ENCODE assay signal across 8 mouse cellular contexts in the genomic region with DNA sequence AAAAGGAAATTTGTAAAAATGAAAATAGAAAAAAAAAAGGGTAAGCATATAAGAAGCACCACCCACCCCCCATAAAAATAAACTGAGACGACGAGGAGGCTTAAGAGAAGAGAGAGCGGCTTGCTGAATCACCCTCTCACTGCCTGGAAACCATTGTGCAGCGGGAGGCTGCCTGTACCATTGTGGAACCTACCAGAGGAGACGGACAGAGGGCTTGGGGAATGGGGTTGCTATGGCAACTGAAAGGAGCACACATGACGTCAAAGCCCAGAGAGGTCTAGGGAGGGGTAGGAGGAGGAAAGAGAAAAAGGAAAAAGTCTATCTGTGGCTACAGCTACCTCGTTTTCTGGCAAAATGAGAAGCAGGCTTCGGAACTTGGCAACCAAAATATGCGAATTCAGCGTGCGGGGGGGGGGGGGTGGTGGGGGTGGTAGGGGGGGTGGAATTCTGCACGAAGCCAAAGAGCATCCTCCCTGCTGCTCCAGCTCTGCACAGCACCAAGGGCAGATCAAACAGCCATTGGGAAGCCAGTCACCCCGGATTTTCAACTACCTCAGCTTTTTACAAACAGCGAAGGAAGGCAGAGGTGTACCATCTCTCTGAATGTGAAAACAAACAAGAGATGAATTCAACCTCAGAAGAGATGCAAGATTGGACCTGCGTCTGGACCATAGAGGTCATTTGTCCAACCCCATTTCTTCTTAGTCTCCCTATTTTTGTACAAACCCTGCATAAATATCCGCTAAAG. TPM values are rescaled to one million over a fixed set of nuclear protein-coding genes. Genes with fewer than 3 reads are reported as not detected.
A peak's percentile ranks its signal among the peaks of the same experiment; 100 is the strongest.
DNase-seq lines count a peak whose midpoint lies in the region; ATAC-seq lines count a peak whose summit lies in the region.

Mapk10 (minus strand) TSS at position 234 of the 748 bp plus-strand sequence.

- peak; percentile 94 for ATAC-seq in embryonic facial prominence, embryonic 15.5 days (ENCODE audit: insufficient number of reproducible peaks, low FRiP score, low TSS enrichment, low read depth)
- ATAC-seq in heart, embryonic 15.5 days (replicated peaks; ENCODE audit: insufficient number of reproducible peaks, insufficient read depth, low FRiP score, low read depth): peak; percentile 90
- ATAC-seq in kidney, embryonic 16.5 days (ENCODE audit: low FRiP score, low TSS enrichment): peak; percentile 95
- ATAC-seq in limb, embryonic 13.5 days (ENCODE audit: low FRiP score, low read depth): peak; percentile 95

- WGBS in embryonic facial prominence, embryonic 15.5 days: 8% methylated on average over 16 of the region's 16 CpGs
- 10% methylated on average over 16 of the region's 16 CpGs for WGBS in heart, embryonic 15.5 days
- 11% methylated on average over 16 of the region's 16 CpGs for WGBS in kidney, embryonic 16.5 days
- WGBS in limb, embryonic 13.5 days: 8% methylated on average over 16 of the region's 16 CpGs

- H3K4me1 ChIP-seq in embryonic facial prominence, embryonic 15.5 days: peaks cover 4% of the 10 kb centered on the region; the same call in 1 of the 2 replicates
- peaks cover 7% of the 10 kb centered on the region for H3K4me1 ChIP-seq in heart, embryonic 15.5 days (replicated peaks)
- 0 out of 2 replicates have a peak, but pooled peaks cover 2% of the 10 kb centered on the region for H3K4me1 ChIP-seq in kidney, embryonic 16.5 days (ENCODE audit: insufficient read depth, low read length)
- peaks cover 10% of the 10 kb centered on the region; the same call in 1 of the 2 replicates for H3K4me1 ChIP-seq in limb, embryonic 13.5 days

- DNase-seq in gastrocnemius, adult 18-20 months (ENCODE audit: low spot score): peak; percentile 21
- DNase-seq in gastrocnemius, adult 8-10 months (ENCODE audit: low spot score in 2 of 2): no peak
- peak; percentile 10 for DNase-seq in ovary, postnatal 10 days (ENCODE audit: low spot score)
- no peak for DNase-seq in spleen, postnatal 10 days (ENCODE audit: low spot score in 2 of 2)

- H3K36me3 ChIP-seq in embryonic facial prominence, embryonic 15.5 days: no peaks in the 10 kb centered on the region
- no peaks in the 10 kb centered on the region for H3K36me3 ChIP-seq in heart, embryonic 15.5 days
- no peaks in the 10 kb centered on the region for H3K36me3 ChIP-seq in kidney, embryonic 16.5 days (ENCODE audit: insufficient read depth, low read length)
- H3K36me3 ChIP-seq in limb, embryonic 13.5 days: no peaks in the 10 kb centered on the region

- peak within 1 kb of the TSS; percentile 34 for H3K4me3 ChIP-seq in embryonic facial prominence, embryonic 15.5 days (replicated peaks)
- H3K4me3 ChIP-seq in heart, embryonic 15.5 days: peak within 1 kb of the TSS; percentile 38
- H3K4me3 ChIP-seq in kidney, embryonic 16.5 days (ENCODE audit: low read length): peak within 1 kb of the TSS; percentile 27
- peak within 1 kb of the TSS; percentile 34 for H3K4me3 ChIP-seq in limb, embryonic 13.5 days

- H3K9me3 ChIP-seq in embryonic facial prominence, embryonic 15.5 days (replicated peaks): no peaks in the 10 kb centered on the region
- H3K9me3 ChIP-seq in heart, embryonic 15.5 days (replicated peaks): no peaks in the 10 kb centered on the region
- no peaks in the 10 kb centered on the region; the same call in 1 of the 2 replicates for H3K9me3 ChIP-seq in kidney, embryonic 16.5 days (ENCODE audit: low read length)
- H3K9me3 ChIP-seq in limb, embryonic 13.5 days: peaks cover 3% of the 10 kb centered on the region; the same call in 1 of the 2 replicates

- no peaks in the 10 kb centered on the region for H3K27me3 ChIP-seq in embryonic facial prominence, embryonic 15.5 days
- no peaks in the 10 kb centered on the region for H3K27me3 ChIP-seq in heart, embryonic 15.5 days
- no peaks in the 10 kb centered on the region for H3K27me3 ChIP-seq in kidney, embryonic 16.5 days (ENCODE audit: insufficient read depth, low read length)
- H3K27me3 ChIP-seq in limb, embryonic 13.5 days: 0 out of 2 replicates have a peak, but pooled peaks cover 2% of the 10 kb centered on the region

- H3K9ac ChIP-seq in embryonic facial prominence, embryonic 15.5 days: no peak within 1 kb of the TSS
- no peak within 1 kb of the TSS for H3K9ac ChIP-seq in heart, embryonic 15.5 days
- no peak within 1 kb of the TSS for H3K9ac ChIP-seq in kidney, embryonic 16.5 days (replicated peaks; ENCODE audit: low read length)
- H3K9ac ChIP-seq in limb, embryonic 13.5 days: no peak within 1 kb of the TSS

- peak within 1 kb of the TSS; percentile 50 for H3K4me2 ChIP-seq in embryonic facial prominence, embryonic 15.5 days (replicated peaks)
- H3K4me2 ChIP-seq in heart, embryonic 15.5 days: peak within 1 kb of the TSS; percentile 62
- H3K4me2 ChIP-seq in kidney, embryonic 16.5 days (replicated peaks; ENCODE audit: low read depth, low read length): peak within 1 kb of the TSS; percentile 46
- peak within 1 kb of the TSS; percentile 60 for H3K4me2 ChIP-seq in limb, embryonic 13.5 days (replicated peaks)

- no peak within 1 kb of the TSS for H3K27ac ChIP-seq in embryonic facial prominence, embryonic 15.5 days (replicated peaks)
- no peak within 1 kb of the TSS for H3K27ac ChIP-seq in heart, embryonic 15.5 days
- H3K27ac ChIP-seq in kidney, embryonic 16.5 days (ENCODE audit: low read length): no peak within 1 kb of the TSS
- H3K27ac ChIP-seq in limb, embryonic 13.5 days: no peak within 1 kb of the TSS

RNA-seq across cellular contexts. Expression of gene Mapk10, which starts in this region (rescaled TPM):
- 1 to 10 TPM in 1 of 2 experiments, under 1 TPM in 1; 0.39 to 1.6 TPM for total RNA-seq in gastrocnemius, adult 18-20 months (2021)
- 1 to 10 TPM; 1.3 to 2.6 (median 1.8) TPM for total RNA-seq in gastrocnemius, adult 8-10 months (2022)
- polyA plus RNA-seq in embryonic facial prominence, embryonic 15.5 days (2015; fragmentation: Nextera tagmentation; extraction: Ambion mirVana): 3.3 and 4.5 TPM in 2 replicates
- 2.0 and 2.6 TPM in 2 replicates for polyA plus RNA-seq in heart, embryonic 15.5 days (2015; fragmentation: Nextera tagmentation; extraction: Ambion mirVana)
- 0.64 and 1.1 TPM in 2 replicates for polyA plus RNA-seq in kidney, embryonic 16.5 days (2015; fragmentation: Nextera tagmentation; extraction: Ambion mirVana)
- 0.84 and 1.4 TPM in 2 replicates for polyA plus RNA-seq in limb, embryonic 13.5 days (2015; fragmentation: Nextera tagmentation; extraction: Ambion mirVana)

Comparison
In these comparisons a context has a peak if more than half of its experiments do, and no peak if none do; other contexts are left out.
1. DNase-seq: peak in gastrocnemius, adult 18-20 months (single experiment) and ovary, postnatal 10 days (single experiment); none in gastrocnemius, adult 8-10 months (0 of 2) and spleen, postnatal 10 days (0 of 2).
2. Peak in every context shown above with its lines, with median percentiles within 50 percentile points of each other: ATAC-seq, H3K4me2 ChIP-seq and H3K4me3 ChIP-seq.